Mouse (Mus musculus): ENCODE data around the gene Fbln7.

Fbln7 gene

GRCm38 (mm10) chr2:128871656-128872055 is 8.9 kb downstream of the Fbln7 start:
- DNase-seq (ENCODE audit: low read depth in 1 of 2, low spot score in 2 of 2): no peak

GRCm38 (mm10) chr2:128872256-128872655 is 9.5 kb downstream of the Fbln7 start:
- DNase-seq (ENCODE audit: low read depth in 1 of 2, low spot score in 2 of 2): no peak

- no peak for DNase-seq (ENCODE audit: low read depth in 1 of 2, low spot score in 2 of 2)
Measured at GRCm38 (mm10) chr2:128875526-128875925, 12.7 kb downstream of the Fbln7 start.

GRCm38 (mm10) chr2:128881236-128881635 is 18.5 kb downstream of the Fbln7 start:
- DNase-seq (ENCODE audit: low read depth in 1 of 2, low spot score in 2 of 2): no peak

- DNase-seq (ENCODE audit: low read depth in 1 of 2, low spot score in 2 of 2): no peak
Measured at GRCm38 (mm10) chr2:128885225-128885811, 22.5 kb downstream of the Fbln7 start.

- no peak for DNase-seq (ENCODE audit: low read depth in 1 of 2, low spot score in 2 of 2)
Measured at GRCm38 (mm10) chr2:128887866-128888550, 25.2 kb downstream of the Fbln7 start.

- DNase-seq (ENCODE audit: low read depth in 1 of 2, low spot score in 2 of 2): no peak
Measured at GRCm38 (mm10) chr2:128890661-128891335, 28.0 kb downstream of the Fbln7 start.

- DNase-seq (ENCODE audit: low read depth in 1 of 2, low spot score in 2 of 2): no peak
Measured at GRCm38 (mm10) chr2:128892180-128892721, 29.5 kb downstream of the Fbln7 start.

GRCm38 (mm10) chr2:128902843-128903242 is 40.1 kb downstream of the Fbln7 start:
- DNase-seq (ENCODE audit: low read depth in 1 of 2, low spot score in 2 of 2): no peak

- DNase-seq (ENCODE audit: low read depth in 1 of 2, low spot score in 2 of 2): no peak
Measured at GRCm38 (mm10) chr2:128903661-128904060, 40.9 kb downstream of the Fbln7 start.

- no peak for DNase-seq (ENCODE audit: low read depth in 1 of 2, low spot score in 2 of 2)
Measured at GRCm38 (mm10) chr2:128914978-128915377, 52.2 kb downstream of the Fbln7 start.

GRCm38 (mm10) chr2:128916528-128916927 is 53.7 kb downstream of the Fbln7 start:
- DNase-seq (ENCODE audit: low read depth in 1 of 2, low spot score in 2 of 2): no peak

- DNase-seq (ENCODE audit: low read depth in 1 of 2, low spot score in 2 of 2): no peak
Measured at GRCm38 (mm10) chr2:128924799-128925198, 62.0 kb downstream of the Fbln7 start.

GRCm38 (mm10) chr2:128928446-128928845 is 65.7 kb downstream of the Fbln7 start:
- no peak for DNase-seq (ENCODE audit: low read depth in 1 of 2, low spot score in 2 of 2)

GRCm38 (mm10) chr2:128930704-128931103 is 67.9 kb downstream of the Fbln7 start:
- DNase-seq (ENCODE audit: low read depth in 1 of 2, low spot score in 2 of 2): no peak

- DNase-seq (ENCODE audit: low read depth in 1 of 2, low spot score in 2 of 2): no peak
Measured at GRCm38 (mm10) chr2:128936256-128936655, 73.5 kb downstream of the Fbln7 start.

GRCm38 (mm10) chr2:128943538-128944528 is 81.1 kb downstream of the Fbln7 start, which contains the start of gene Zc3h8:
Gene Zc3h8 (minus strand): TSS chr2:128944077.
- DNase-seq (ENCODE audit: low read depth in 1 of 2, low spot score in 2 of 2): peak; percentile 87 to 92

All from monocyte, adult 2 months (primary cell).